Mouse (Mus musculus) MN1 (cell line): Measurements from ENCODE around the gene Syne4.

Source experiments
- DNase-seq: peaks from one replicate; pipeline ENCODE4 v3.0.0-alpha.2; 2016; ENCODE audit warnings: low spot score

The Syne4 gene

GRCm38 (mm10) chr7:30314721-30315155 is at the start of gene Syne4:
Gene Syne4 (plus strand): TSS chr7:30314807.
- no peak for DNase-seq

GRCm38 (mm10) chr7:30265041-30265440 is 49.6 kb upstream of the Syne4 start:
- no peak for DNase-seq

GRCm38 (mm10) chr7:30265531-30265930 is 49.1 kb upstream of the Syne4 start:
- DNase-seq = no peak

GRCm38 (mm10) chr7:30265935-30266334 is 48.7 kb upstream of the Syne4 start:
- no peak for DNase-seq

GRCm38 (mm10) chr7:30266780-30267179 is 47.8 kb upstream of the Syne4 start:
- DNase-seq = no peak

- no peak for DNase-seq
These were observed 45.0 kb upstream of the Syne4 start for GRCm38 (mm10) chr7:30269641-30270040.

GRCm38 (mm10) chr7:30274383-30274782 is 40.2 kb upstream of the Syne4 start:
- no peak for DNase-seq

GRCm38 (mm10) chr7:30278911-30279310 is 35.7 kb upstream of the Syne4 start:
- no peak for DNase-seq

GRCm38 (mm10) chr7:30279536-30279935 is 35.1 kb upstream of the Syne4 start:
- DNase-seq = no peak

- DNase-seq = peak; percentile 94
These were observed 34.5 kb upstream of the Syne4 start, which contains the start of the genes Thap8 and Wdr62 for GRCm38 (mm10) chr7:30279951-30280669. Gene Thap8 (plus strand): TSS chr7:30280094. Gene Wdr62 (minus strand): TSS chr7:30280419.

GRCm38 (mm10) chr7:30280670-30281138 is 33.9 kb upstream of the Syne4 start:
- peak; percentile 94 for DNase-seq

- DNase-seq = no peak
These were observed 33.1 kb upstream of the Syne4 start for GRCm38 (mm10) chr7:30281522-30281921.

- DNase-seq = no peak
These were observed 31.9 kb upstream of the Syne4 start for GRCm38 (mm10) chr7:30282740-30283139.

- DNase-seq = no peak
These were observed 27.8 kb upstream of the Syne4 start for GRCm38 (mm10) chr7:30286701-30287410.

- DNase-seq = no peak
These were observed 26.6 kb upstream of the Syne4 start for GRCm38 (mm10) chr7:30288046-30288445.

- DNase-seq = no peak
These were observed 25.4 kb upstream of the Syne4 start for GRCm38 (mm10) chr7:30289071-30289713.

GRCm38 (mm10) chr7:30289714-30290399 is 24.8 kb upstream of the Syne4 start:
- no peak for DNase-seq

- peak; percentile 75 for DNase-seq
These were observed 23.1 kb upstream of the Syne4 start, which contains the start of gene Clip3 for GRCm38 (mm10) chr7:30291215-30292131. Gene Clip3 (plus strand): TSS chr7:30291728.

- DNase-seq = no peak
These were observed 20.8 kb upstream of the Syne4 start for GRCm38 (mm10) chr7:30293795-30294194.

- DNase-seq = no peak
These were observed 20.3 kb upstream of the Syne4 start for GRCm38 (mm10) chr7:30294296-30294695.

- no peak for DNase-seq
These were observed 19.5 kb upstream of the Syne4 start for GRCm38 (mm10) chr7:30295103-30295502.
